Mouse (Mus musculus) brain, adult 10 weeks (tissue): ENCODE measurements around the gene Ptpn14. TPM values are rescaled to one million over a fixed set of nuclear protein-coding genes. Genes with fewer than 3 reads are reported as not detected.

Experiments used
- polyA plus RNA-seq: library from polyadenylated mRNA; stranded (reverse); fragments of 350-450 nt; fragmentation: Illumina TruSeq; extraction: RNeasy Lipid Tissue Mini Kit (QIAGEN cat#74804); gene quantifications from one replicate; pipeline ENCODE4 v1.2.3, GENCODE M21; 2015; ENCODE audit warnings: low read depth, low replicate concordance

Ptpn14 gene
- polyA plus RNA-seq: 2.7 TPM

GRCm38 (mm10) chr1:189727884-189728783 is at the start of gene Ptpn14:
Gene Ptpn14, plus strand, starts transcription at chr1:189728268.

GRCm38 (mm10) chr1:189687654-189688387 is 40.2 kb upstream of the Ptpn14 start, which contains the start of gene Cenpf:
Gene Cenpf, minus strand, starts transcription at chr1:189688086.

GRCm38 (mm10) chr1:189921818-189922592 is 193.9 kb downstream of the Ptpn14 start, which contains the start of gene Smyd2:
Gene Smyd2, minus strand, starts transcription at chr1:189922363.

Other genes with a start within 250 kb of the Ptpn14 start
- 0.22 TPM for gene Cenpf, start 40.2 kb upstream of the Ptpn14 start, polyA plus RNA-seq
- gene Smyd2, start 194.1 kb downstream of the Ptpn14 start, polyA plus RNA-seq: 79.4 TPM